In genomic region chr2:22928259-22928658, GRCm38 (mm10) we compare ENCODE assay signal across 27 mouse cellular contexts. TPM values are rescaled to one million over a fixed set of nuclear protein-coding genes. Genes with fewer than 3 reads are reported as not detected.
A peak's percentile ranks its signal among the peaks of the same experiment; 100 is the strongest.
DNase-seq lines count a peak whose midpoint lies in the region; ATAC-seq and TF ChIP-seq lines count a peak whose summit lies in the region.
"Had no signal": no experiment of that assay in that cellular context is flagged by ENCODE, and none has a peak within 500 bp of the region (broad histone marks: within the 10 kb centered on the region; RNA-seq: fewer than 3 reads in every experiment).

No protein-coding gene starts in this region.

- no peak overlapping the region for H3K4me3 ChIP-seq in cerebellum, adult 2 months (replicated peaks; ENCODE audit: insufficient read depth, low read depth, low read length)
- H3K4me3 ChIP-seq in hindbrain, postnatal 0 days (ENCODE audit: low read length) = no peak overlapping the region
- no peak overlapping the region for H3K4me3 ChIP-seq in hindbrain, embryonic 12.5 days
- H3K4me3 ChIP-seq in bone marrow macrophage, adult 2 months (ENCODE audit: insufficient read depth, low read length) = no peak overlapping the region
- H3K4me3 ChIP-seq in stomach, embryonic 16.5 days (replicated peaks; ENCODE audit: low read length) = no peak overlapping the region
- H3K4me3 ChIP-seq: liver, embryonic 12.5 days; midbrain, embryonic 12.5 days; neural tube, embryonic 13.5 days had no signal

- no peak overlapping the region for H3K4me2 ChIP-seq in hindbrain, postnatal 0 days (ENCODE audit: low read depth, low read length)
- H3K4me2 ChIP-seq in hindbrain, embryonic 12.5 days (replicated peaks) = no peak overlapping the region
- H3K4me2 ChIP-seq in stomach, embryonic 16.5 days (ENCODE audit: low read depth, low read length) = no peak overlapping the region
- H3K4me2 ChIP-seq: liver, embryonic 12.5 days; midbrain, embryonic 12.5 days; neural tube, embryonic 13.5 days had no signal

- ATAC-seq in hindbrain, postnatal 0 days = no peak
- ATAC-seq in hindbrain, embryonic 12.5 days (ENCODE audit: low FRiP score) = no peak
- ATAC-seq in stomach, embryonic 16.5 days (ENCODE audit: insufficient read depth, low FRiP score) = no peak
- ATAC-seq: activated CD4-positive, CD25-positive, alpha-beta regulatory T cell, adult 4 months; forebrain, embryonic 14.5 days; intestine, postnatal 0 days; liver, embryonic 12.5 days; liver, postnatal 0 days had no signal

- H3K27ac ChIP-seq in cerebellum, adult 2 months (ENCODE audit: insufficient read depth, low read length) = peak overlapping the region; percentile 30; the same call in 1 of the 2 replicates
- peak overlapping the region; percentile 36; the same call in 1 of the 2 replicates for H3K27ac ChIP-seq in hindbrain, postnatal 0 days
- H3K27ac ChIP-seq in hindbrain, embryonic 12.5 days = no peak overlapping the region
- peak overlapping the region; percentile 3; the same call in 1 of the 2 replicates for H3K27ac ChIP-seq in bone marrow macrophage, adult 2 months (ENCODE audit: insufficient read depth, low read depth, low read length)
- peak overlapping the region; percentile 46 for H3K27ac ChIP-seq in stomach, embryonic 16.5 days (ENCODE audit: low read length)
- H3K27ac ChIP-seq: liver, embryonic 12.5 days; midbrain, embryonic 12.5 days; neural tube, embryonic 13.5 days had no signal

- DNase-seq in cerebellum, adult 2 months = peak in 1 of 2 experiments; percentile 10
- DNase-seq in cerebellum, postnatal 25 days = no peak
- DNase-seq in hindbrain, postnatal 0 days (ENCODE audit: low spot score) = no peak
- no peak for DNase-seq in adrenal gland, postnatal 4 days (ENCODE audit: low spot score in 2 of 2)
- DNase-seq: adrenal gland, adult 2 months; cerebellum, adult 11-12 months; cerebellum, postnatal 36 days; embryo, embryonic 11 days; heart, postnatal 14 days; kidney, adult 9 months; kidney, postnatal 10 days; layer of hippocampus, adult 9-11 months; liver, postnatal 0 days; lung, postnatal 36 days; retina, postnatal 1 day; right cerebral cortex, postnatal 14 days; thymus, postnatal 14 days had no signal

- no peaks in the 10 kb centered on the region; the same call in 1 of the 2 replicates for H3K36me3 ChIP-seq in hindbrain, postnatal 0 days (ENCODE audit: insufficient read depth, low read length)
- H3K36me3 ChIP-seq in hindbrain, embryonic 12.5 days = 0 out of 2 replicates have a peak, but pooled peaks cover 11% of the 10 kb centered on the region
- H3K36me3 ChIP-seq in stomach, embryonic 16.5 days (ENCODE audit: control insufficient read depth, insufficient read depth, low read length) = no peaks in the 10 kb centered on the region

- no peaks in the 10 kb centered on the region for H3K9me3 ChIP-seq in hindbrain, postnatal 0 days (ENCODE audit: low read length)
- no peaks in the 10 kb centered on the region for H3K9me3 ChIP-seq in hindbrain, embryonic 12.5 days (replicated peaks)
- no peaks in the 10 kb centered on the region for H3K9me3 ChIP-seq in stomach, embryonic 16.5 days (replicated peaks; ENCODE audit: control insufficient read depth, low read length)
- H3K9me3 ChIP-seq: liver, embryonic 12.5 days; midbrain, embryonic 12.5 days; neural tube, embryonic 13.5 days had no signal

- no peak for TF ChIP-seq CTCF in cerebellum, adult 2 months (IDR thresholded peaks at IDR 0.05; ENCODE audit: borderline replicate concordance, insufficient read depth, low read depth, low read length)
- TF ChIP-seq CTCF in hindbrain, postnatal 0 days (IDR thresholded peaks at IDR 0.05; ENCODE audit: low read depth) = no peak
- no peak for TF ChIP-seq CTCF in bone marrow macrophage, adult 2 months (IDR thresholded peaks at IDR 0.05; ENCODE audit: low read depth, low read length)

- 81% methylated on average over 2 of the region's 2 CpGs for WGBS in cerebellum, adult 2 months
- whole genome bisulfite sequencing in hindbrain, postnatal 0 days = 66% methylated on average over 2 of the region's 2 CpGs
- WGBS in hindbrain, embryonic 12.5 days = 87% methylated on average over 2 of the region's 2 CpGs
- WGBS in stomach, embryonic 16.5 days = 74% methylated on average over 2 of the region's 2 CpGs

- H3K27me3 ChIP-seq in cerebellum, adult 2 months (ENCODE audit: control insufficient read depth, insufficient read depth, low read length) = no peaks in the 10 kb centered on the region
- no peaks in the 10 kb centered on the region for H3K27me3 ChIP-seq in hindbrain, postnatal 0 days (ENCODE audit: insufficient read depth, low read length)
- no peaks in the 10 kb centered on the region for H3K27me3 ChIP-seq in hindbrain, embryonic 12.5 days
- no peaks in the 10 kb centered on the region for H3K27me3 ChIP-seq in stomach, embryonic 16.5 days (ENCODE audit: control insufficient read depth, insufficient read depth, low read length)
- H3K27me3 ChIP-seq: CH12.LX; liver, embryonic 12.5 days; midbrain, embryonic 12.5 days; neural tube, embryonic 13.5 days had no signal

- no peak overlapping the region for H3K9ac ChIP-seq in hindbrain, postnatal 0 days (replicated peaks; ENCODE audit: low read length)
- no peak overlapping the region for H3K9ac ChIP-seq in hindbrain, embryonic 12.5 days
- H3K9ac ChIP-seq in stomach, embryonic 16.5 days (ENCODE audit: low read length) = no peak overlapping the region
- H3K9ac ChIP-seq: liver, embryonic 12.5 days; liver, postnatal 0 days; midbrain, embryonic 12.5 days; neural tube, embryonic 13.5 days had no signal

- H3K4me1 ChIP-seq in cerebellum, adult 2 months (ENCODE audit: control insufficient read depth, insufficient read depth, low read length) = no peaks in the 10 kb centered on the region
- H3K4me1 ChIP-seq in hindbrain, postnatal 0 days (ENCODE audit: insufficient read depth, low read length) = no peaks in the 10 kb centered on the region
- no peaks in the 10 kb centered on the region for H3K4me1 ChIP-seq in hindbrain, embryonic 12.5 days
- H3K4me1 ChIP-seq in bone marrow macrophage, adult 2 months (ENCODE audit: control insufficient read depth, insufficient read depth, low read length) = peaks cover 11% of the 10 kb centered on the region
- no peaks in the 10 kb centered on the region for H3K4me1 ChIP-seq in stomach, embryonic 16.5 days (ENCODE audit: control insufficient read depth, insufficient read depth, low read length)
- H3K4me1 ChIP-seq: liver, embryonic 12.5 days; midbrain, embryonic 12.5 days; neural tube, embryonic 13.5 days had no signal

- no peak for TF ChIP-seq POLR2A in cerebellum, adult 2 months (IDR thresholded peaks at IDR 0.05; ENCODE audit: borderline replicate concordance, insufficient read depth, low read length)
- TF ChIP-seq POLR2A in bone marrow macrophage, adult 2 months (IDR thresholded peaks at IDR 0.05; ENCODE audit: borderline replicate concordance, low read depth, low read length) = no peak

RNA-seq across cellular contexts. Expression of gene Pdss1, which starts 32.9 kb away (rescaled TPM):
- 26.0 TPM in 2 replicates for polyA plus RNA-seq in cerebellum, adult 2 months (2012; rRNA removed)
- total RNA-seq in hindbrain, postnatal 0 days (2014; rRNA removed) = 10.2 and 15.5 TPM in 2 replicates
- polyA plus RNA-seq in hindbrain, postnatal 0 days (2015; fragmentation: Nextera tagmentation; extraction: Ambion mirVana) = 21.1 and 22.5 TPM in 2 replicates
- polyA plus RNA-seq in hindbrain, embryonic 12.5 days (2016; fragmentation: Nextera tagmentation; extraction: Ambion mirVana) = 19.1 and 24.4 TPM in 2 replicates
- polyA plus RNA-seq in bone marrow macrophage, adult 2 months (2012; ENCODE audit: insufficient read depth, insufficient read length, missing spikeins) = 3.1 and 3.4 TPM in 2 replicates
- polyA plus RNA-seq in stomach, embryonic 16.5 days (2015; fragmentation: Nextera tagmentation; extraction: Ambion mirVana) = 18.8 and 22.0 TPM in 2 replicates
- total RNA-seq in adrenal gland, postnatal 4 days (2021) = 10 to 100 TPM; 15.7 to 16.6 TPM
